Mouse (Mus musculus) R1 (cell line): ENCODE measurements at regions not wholly inside any gene's neighbourhood (a gene's known extent, or its start where the extent isn't known, plus 50 kb on each side); places are given as distances from the start of the nearest gene placed in this dataset.

Source experiments
- DNase-seq: peaks from one replicate; pipeline ENCODE4 v3.0.0-alpha.2; 2018; ENCODE audit warnings: low read depth, low spot score

DNA sequence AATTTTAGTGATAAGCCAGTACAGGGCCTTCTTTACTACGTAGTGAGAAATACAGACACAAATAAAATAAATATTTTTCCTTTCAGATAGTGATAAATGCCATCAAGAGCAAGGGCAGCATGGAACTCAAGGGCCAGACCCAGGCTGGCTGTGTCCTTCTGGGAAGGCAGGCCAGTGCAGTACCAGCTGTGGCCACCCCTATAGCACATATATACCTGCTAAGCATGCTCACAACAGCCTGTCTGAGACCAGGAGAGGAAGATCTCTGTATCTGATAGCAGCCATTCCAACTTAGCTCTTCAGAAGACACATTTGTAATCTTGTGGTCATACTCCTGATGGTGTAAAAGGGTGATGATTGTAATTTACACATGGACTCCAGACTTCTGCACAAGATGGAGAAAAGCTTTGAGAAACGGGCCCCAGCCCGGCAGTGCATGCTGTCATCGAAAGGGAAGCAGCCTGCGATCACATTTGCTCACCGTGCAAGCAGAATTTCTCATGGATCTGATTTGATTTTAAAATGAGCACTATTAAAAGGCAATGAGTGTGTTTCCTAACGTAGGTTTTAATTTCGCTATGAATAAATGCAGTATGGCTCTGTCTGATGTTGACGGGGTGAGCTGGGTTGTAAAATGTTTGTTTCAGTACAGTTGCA lies 335.6 kb downstream of the Tmem38b start:
- no peak for DNase-seq

DNA sequence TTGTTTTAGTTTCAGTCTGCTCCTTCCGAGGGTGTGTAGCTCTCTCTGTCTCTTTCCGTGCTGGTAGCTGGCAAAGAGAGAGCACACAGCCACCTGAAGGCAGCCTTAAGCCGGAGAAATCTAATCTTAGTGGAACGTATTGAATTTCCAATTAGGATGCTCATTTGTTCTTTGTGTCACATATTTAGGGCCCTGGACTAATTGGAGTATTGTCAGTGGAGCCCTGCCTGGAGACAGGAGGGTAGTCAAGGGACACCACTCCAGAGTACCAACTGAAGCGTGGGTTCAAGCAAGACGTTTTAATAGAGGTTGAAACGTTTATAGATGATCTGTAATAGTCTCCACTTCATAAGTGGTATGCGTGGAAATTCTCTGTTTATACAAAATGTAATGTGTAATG lies 336.5 kb downstream of the Tmem38b start:
- no peak for DNase-seq

DNA sequence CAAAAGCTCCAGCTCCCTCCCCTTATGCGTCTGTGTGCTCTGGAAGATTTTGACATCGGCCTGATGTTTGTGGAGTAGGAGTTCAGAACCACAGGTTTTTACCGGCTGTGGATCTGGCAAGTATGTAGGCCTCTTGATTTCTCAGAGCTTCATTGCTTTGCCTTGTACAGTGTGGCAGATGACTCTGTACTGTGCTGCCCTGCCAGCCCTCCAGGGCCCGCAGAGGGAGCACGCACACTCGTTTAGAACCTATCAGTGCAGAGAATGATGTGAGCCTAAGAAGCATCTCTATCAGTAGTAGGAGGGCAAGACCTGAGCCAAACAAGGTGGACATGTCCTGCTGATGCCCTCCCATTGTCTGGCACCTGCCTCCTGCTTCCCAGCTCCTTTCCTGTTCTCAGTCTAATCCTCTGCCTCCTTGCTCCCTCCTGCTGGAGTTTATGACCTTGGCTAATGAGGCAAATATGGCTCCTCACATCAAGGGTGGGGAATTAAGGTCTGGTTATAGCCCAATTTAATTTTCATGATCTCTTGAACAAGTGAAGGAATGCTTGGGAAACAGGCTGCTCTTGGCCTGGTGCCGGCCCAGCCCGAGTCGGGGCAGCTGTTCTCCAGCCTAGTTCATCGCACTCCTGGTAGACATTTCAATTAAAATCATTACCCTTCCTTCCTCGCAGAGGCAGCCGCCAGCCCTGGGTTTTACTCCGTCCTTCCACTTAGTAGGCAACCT lies 344.5 kb downstream of the Tmem38b start:
- DNase-seq = no peak

DNA sequence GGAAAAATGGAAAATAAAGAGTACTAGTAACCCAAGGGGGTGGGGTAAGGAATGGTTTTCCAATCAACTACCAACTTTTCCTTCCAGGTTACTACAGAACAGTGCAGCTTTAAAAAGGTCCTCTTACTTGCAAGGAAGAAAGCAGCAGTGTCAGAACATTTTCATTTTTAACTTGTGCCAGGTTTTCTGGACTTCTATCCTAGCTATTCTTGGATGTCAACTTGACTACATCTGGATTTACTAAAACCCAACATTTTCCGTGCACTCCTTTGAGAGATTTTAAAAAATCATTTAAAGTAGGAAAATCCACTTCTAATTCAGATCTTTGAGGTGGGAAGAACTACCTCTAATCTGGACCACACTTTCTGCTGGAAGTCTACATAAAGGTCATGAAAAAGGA lies 358.4 kb downstream of the Tmem38b start:
- DNase-seq = no peak

DNA sequence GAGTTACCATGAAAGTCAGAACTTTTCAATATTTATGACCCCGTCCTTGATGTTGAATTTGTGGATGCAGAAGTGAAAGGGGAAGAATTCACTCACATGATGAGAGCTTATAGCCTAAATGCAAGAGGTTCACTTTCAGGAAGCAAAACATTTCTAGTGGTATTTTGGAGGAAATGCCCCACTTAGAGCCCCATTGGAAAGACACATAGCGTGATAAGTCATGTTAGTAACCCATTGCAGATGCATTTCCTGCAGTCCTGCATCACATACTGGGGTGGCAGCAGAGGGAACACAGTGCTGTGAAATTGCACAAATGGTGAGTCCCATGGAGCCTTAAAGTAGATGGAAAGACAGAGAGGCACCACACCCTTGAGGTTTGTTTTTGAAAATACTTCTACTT lies 369.9 kb downstream of the Tmem38b start:
- no peak for DNase-seq

DNA sequence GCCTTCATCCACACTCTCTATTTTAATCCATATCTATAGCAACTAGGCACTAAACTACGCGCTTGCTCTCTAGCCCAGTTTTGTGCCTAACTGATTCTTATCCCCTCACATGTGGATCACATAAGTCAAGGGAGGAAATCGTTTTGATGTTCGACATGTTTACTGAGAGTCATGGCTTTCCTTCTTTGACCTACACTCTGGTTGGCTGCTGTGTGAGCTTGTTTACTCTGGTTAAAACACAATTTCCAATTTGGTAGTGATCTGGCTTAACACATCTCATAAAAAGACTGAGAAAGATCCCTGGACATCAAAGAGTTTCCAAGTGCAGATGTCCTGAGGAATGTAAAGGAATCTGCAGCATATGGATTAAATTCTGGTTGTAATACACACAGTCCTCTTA lies 376.6 kb downstream of the Tmem38b start:
- no peak for DNase-seq

DNA sequence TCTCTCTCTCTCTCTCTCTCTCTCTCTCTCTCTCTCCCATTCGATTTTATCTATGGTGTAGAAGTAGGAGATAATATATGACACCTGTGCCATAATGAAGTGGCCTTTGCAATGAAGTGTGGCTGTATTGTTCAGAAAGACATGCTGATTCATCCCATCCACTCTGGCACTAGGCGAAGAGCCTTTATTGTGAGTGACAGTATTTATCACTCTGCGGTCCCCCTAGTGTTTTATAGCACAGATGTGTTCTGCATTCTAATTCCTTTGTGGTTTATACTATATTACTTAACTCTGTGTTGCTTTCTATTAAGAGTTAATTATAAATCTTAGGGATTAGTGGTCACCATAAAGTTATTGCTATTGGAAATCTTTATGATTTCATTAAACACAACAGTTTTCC lies 398.7 kb downstream of the Tmem38b start:
- DNase-seq = no peak
